Mouse (Mus musculus): ENCODE data around the gene C3.
A peak's percentile ranks its signal among the peaks of the same experiment; 100 is the strongest.

Gene C3

GRCm38 (mm10) chr17:57219167-57219883 is 8.6 kb downstream of the C3 start:
- peak; percentile 95 for DNase-seq

DNA sequence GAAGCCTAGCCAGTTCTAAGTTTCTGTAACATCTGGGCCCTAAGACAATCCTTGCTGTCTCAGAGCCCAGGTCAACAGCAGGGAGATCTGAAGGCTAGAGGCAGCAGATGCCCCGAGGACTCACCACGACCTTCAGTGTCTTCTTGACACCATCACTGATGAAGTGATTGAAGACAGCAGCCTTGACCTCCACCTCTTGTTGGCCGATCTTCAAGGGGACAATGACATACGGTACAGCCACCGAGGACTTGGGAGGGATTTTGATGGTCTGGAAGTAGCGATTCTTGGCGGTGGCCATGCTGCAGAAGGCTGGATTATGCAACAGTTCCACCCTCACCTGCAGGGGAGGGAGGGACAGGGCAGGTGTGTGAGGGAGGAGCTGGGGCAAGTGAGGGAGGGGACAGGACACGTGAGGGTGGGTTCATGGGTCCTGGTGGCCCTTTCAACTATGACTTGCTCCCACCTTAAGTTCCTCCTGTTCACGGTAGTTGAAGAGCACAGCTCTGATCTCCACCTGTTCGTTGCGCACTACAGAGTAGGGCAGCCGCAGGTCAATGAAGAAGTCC is 9.5 kb downstream of the C3 start:
- DNase-seq = peak; percentile 89

DNA sequence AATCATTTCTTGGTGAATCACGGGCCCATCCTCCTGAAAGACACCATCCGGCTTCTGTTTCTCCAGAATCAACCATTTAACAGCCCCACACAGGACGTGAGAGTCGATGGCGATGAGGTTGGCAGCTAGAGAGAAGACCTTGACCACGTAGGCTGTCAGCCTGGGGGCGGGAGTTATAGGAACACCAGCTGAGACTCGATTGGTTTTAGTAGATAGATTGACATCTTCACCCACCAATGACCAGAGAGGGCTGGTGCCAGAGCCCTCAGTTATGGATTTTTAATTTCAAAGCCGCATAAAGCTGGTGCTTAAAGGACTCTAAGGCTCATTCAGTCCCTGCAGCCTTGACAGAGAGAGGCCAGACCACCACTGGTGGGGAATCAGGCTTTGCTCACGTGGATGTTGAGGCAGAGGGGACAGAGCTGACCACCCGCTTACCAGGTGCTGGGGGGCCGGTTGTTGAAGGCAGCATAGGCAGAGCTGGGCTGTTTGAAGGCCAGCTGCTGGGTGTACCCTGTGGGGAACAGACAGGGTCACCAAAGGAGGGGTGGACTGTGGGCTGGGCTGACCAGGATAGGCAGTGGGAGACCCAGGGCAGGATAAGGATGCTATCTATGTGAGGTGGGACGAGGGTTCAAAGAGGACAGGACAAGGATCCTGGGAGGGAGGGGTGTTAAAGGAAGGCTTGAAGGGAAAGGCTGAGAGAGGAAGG is 13.1 kb downstream of the C3 start:
- peak; percentile 89 for DNase-seq

DNA sequence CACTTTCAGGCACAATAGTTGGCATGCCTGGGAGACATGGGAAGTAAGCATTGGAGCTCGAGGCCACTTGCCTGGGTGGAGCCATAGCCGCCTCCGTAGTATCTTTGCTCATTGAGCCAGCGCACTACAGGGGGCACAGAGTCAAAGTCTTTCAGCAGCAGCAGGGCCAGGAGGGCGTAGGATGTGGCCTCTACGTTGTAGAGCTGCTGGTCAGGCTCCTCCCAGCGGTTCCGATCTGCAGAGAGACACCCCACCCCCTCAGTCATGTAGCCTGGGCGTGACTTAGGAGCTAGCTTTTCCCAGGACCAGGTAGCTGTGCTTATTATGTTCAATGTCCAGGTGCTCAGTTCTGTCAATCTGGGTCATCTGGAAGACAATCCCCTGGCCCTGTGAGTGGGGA is 16.4 kb downstream of the C3 start:
- peak; percentile 84 for DNase-seq

DNA sequence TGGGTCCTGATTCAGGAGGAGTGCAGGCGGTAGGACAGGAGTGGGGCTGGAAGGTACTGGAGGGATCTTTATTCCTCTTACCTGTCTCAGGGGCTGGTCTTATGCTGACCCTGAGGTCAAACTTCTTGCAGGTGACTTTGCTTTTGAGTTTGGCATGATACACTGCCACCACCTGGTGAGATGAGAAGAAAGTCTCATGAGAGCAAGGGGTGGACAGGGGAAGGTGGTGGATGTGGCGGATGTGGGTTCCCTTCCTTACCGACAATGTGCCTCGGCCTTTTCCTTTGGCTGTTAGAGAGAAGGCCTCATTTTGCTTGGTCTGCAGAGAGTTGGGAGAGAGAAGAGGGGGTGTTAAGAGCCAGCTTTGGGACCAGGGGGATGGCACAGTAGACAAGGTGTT is 18.6 kb downstream of the C3 start:
- no peak for DNase-seq

- DNase-seq = peak; percentile 80
Observed at GRCm38 (mm10) chr17:57207938-57208337, 20.0 kb downstream of the C3 start.

DNA sequence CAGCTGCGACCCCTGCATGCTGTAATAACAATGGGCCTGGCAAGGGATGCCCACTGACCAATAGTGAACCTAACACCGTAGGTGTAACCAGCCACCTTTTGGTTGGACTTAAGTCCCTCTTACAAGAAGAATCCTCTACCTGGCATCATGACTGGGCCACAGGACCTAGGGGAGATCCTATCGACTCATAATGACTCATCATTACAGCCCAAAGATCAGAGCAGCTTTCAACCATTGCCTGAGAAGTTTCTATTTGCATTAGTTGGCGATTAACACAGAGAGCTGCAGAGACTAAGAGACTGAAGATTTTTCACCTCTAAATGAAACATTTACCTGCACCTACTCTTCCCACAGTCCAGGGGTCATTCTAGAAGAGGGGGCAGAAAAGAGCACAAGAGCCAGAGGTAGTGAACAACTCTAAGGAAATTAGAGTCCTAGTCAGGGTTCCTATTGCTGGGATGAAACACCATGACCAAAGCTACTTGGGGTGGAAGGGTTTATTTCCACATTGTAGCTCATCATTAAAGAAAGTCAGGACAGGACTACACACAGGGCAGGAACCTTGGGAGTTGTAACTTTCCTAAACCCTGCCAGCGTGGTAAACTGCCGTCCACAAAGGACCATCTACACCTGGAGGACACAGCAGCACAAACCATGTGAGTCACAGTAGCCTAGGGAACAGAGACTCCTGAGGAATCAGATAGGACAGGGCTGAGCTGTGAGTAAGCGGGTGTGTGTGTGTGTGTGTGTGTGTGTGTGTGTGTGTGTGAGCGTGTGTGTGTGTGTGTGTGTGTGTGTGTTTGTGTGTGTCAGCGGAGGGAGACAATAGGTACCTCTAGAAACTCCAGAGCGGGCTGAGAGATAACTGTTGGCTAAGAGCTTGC is 25.9 kb downstream of the C3 start:
- peak; percentile 74 for DNase-seq

DNA sequence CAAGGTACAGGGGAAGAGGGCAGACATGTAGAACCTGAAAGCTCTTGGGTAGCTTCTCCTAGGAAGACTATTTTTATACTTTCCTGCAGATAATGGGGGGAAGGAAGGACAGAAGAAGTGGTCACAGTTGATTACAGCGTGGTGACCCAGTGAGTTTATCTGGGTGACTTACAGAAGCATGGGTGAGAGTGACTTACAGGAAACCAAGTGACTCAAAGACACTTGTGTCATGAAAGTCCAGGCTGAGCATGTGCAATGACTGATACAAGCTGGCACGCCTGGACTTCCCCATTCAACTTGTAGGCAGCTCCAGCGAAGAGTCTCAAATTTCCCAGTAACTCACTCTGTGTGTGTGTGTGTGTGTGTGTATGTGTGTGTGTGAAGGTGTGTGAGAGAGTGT is 29.7 kb downstream of the C3 start:
- peak; percentile 60 for DNase-seq

- peak; percentile 71 for DNase-seq
Observed at GRCm38 (mm10) chr17:57195326-57196010, 32.5 kb downstream of the C3 start.

GRCm38 (mm10) chr17:57194771-57195170 is 33.2 kb downstream of the C3 start:
- peak; percentile 80 for DNase-seq

- DNase-seq = peak; percentile 91
Observed at GRCm38 (mm10) chr17:57194041-57194507, 33.9 kb downstream of the C3 start, which contains the start of gene Tnfsf14. TSS of gene Tnfsf14 (minus strand) at chr17:57194177.

DNA sequence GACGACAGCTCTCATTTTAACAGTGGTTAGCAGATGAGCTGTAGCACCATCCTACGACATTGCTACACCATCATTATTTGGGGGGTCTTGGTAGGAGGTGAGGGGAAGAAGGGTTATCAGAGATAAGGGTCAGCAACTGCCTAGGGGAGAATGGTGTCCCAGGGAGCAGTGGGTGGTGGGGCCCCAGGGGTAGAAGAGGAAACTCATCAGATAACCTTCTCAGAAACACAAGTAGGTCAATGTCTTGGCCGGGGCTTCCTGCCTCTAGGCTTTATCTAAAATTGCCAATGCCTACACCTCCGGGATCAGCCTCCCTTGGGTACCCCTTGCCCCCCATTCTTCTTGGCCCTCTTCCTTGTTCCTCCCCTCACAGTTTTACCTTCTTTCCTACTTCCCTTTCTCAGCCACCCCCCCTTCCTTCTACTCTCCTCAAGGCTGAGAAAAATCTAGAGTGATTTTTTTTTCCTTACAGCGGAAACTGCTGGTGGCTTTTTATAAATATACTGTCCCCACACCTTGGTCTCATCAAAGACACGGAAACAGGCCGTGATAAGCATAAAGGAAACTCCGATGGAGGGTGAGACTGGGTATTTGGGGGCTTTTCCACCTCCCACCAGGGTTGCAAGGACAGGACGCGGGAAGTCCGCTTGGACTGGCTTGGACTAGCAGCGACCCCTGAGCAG is 39.3 kb downstream of the C3 start:
- DNase-seq = peak; percentile 71

DNA sequence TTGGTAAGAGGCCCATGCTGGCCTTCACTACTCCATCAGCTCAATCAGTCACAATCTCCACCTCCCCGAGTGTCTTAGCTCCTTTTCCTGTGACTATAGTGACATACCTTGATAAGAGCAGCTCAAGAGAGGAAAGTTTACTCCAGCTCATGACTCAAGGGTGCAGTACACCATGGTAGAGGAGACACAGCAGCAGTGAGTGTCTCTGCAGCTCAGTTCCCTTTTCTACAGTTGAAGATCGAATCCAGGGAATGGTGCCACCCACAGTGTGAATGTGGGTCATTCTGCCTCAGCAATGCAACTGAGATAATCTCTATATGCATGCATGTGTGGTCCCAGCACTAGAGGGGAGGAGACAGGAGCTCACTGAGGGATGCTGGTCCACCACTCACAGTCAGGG is 42.3 kb downstream of the C3 start:
- DNase-seq = peak; percentile 75

DNA sequence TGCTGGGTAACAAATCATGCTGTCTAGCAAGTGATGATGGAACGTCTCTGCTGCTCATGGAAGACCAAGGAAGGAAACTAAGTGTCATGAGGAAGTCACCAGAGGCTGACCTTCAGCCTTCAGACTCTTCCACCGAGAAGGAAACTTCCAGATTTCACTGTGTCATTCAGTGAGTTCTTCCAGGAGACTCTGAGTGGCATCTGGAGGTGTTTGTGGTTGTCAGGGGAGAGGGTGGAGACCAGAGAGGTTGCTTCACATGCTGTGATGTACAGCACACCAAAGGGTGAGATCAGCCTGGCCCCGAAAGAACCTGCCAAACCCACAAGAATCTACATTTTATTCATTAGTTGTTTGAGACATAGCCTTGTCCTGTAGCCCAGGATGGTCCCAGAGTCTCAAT is 45.1 kb downstream of the C3 start:
- DNase-seq = peak; percentile 59

GRCm38 (mm10) chr17:57180363-57180762 is 47.6 kb downstream of the C3 start:
- DNase-seq = peak; percentile 89

- DNase-seq = peak; percentile 59
Observed at GRCm38 (mm10) chr17:57173351-57173750, 54.6 kb downstream of the C3 start.

DNA sequence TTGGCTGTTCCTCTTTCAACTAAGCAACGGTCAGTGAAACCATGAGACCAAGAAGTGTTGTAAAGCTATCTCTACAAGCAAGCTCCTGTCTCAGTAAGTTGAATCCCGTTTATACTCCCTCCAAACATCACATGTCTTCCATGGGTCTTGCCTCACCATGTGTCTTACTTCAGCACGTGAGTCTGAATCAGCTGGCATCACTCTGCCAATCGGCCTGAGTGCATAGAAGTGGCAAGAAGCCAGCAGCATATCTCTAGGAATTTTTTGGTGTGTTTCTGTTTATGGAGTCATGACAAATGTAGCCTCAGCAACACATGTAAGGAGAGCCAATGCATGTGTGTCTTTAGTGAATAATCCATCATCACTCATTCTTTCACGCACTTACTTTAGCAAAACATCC is 55.6 kb downstream of the C3 start:
- peak; percentile 74 for DNase-seq

GRCm38 (mm10) chr17:57170616-57171260 is 57.2 kb downstream of the C3 start:
- DNase-seq = peak; percentile 28

DNA sequence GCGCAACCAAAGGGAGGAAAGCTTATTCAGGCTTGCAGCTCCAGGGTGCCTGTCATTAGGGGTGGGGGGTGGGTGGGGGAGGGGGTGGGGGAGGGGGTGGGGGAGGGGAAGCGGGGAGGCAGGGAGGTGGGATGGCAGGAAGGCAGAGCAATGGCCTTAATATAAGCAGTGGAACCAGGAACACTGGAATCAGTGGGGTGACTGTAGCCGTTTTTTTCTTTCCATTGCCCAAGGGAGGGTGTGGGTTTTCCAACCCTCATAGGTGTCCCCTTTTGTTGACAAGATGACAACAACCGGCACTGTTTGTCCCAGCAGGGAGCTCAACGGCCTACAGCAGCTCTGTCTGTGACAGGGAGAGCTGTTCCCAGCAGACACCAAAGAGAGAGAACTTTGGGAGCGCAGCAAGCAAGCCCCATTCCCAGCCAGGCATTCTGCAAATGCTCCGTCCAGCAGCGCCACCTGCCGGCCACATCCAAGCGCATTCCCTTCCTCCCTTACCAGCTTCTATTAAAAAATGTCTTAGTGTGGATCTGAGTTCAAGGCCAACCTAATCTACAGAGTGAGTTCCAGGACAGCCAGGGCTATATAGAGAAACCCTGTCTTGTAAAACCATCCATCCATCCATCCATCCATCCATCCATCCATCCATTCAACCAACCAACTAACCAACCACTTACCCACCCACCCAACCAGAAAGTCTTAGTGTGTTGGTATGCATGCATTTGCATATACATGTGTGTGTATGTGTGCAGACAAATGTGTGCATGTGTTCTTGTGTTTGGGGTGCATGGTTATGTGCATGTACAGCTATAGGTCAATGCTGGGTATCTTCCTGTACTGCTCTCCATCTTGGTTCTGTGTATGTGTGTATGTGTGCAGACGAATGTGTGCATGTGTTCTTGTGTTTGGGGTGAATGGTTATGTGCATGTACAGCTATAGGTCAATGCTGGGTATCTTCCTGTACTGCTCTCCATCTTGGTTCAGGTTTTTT is 60.8 kb downstream of the C3 start:
- DNase-seq = peak; percentile 94

Measured in heart, adult 11 months (tissue).